Mouse (Mus musculus): Measurements from ENCODE around the gene Hist1h2bk. TPM values are rescaled to one million over a fixed set of nuclear protein-coding genes. Genes with fewer than 3 reads are reported as not detected.
"Not testable (repeated sequence)": the region's sequence is repeated elsewhere in the genome, so short reads cannot be mapped to it uniquely, and the experiment has no call there.

Gene Hist1h2bk
- polyA plus RNA-seq, 1 experiment from 2014 or later = 19.4 TPM

GRCm38 (mm10) chr13:22034443-22035266, 1.0 kb upstream of the Hist1h2bk start:
- peak overlapping the region; percentile 62 for H3K9ac ChIP-seq
- no peak for ATAC-seq (ENCODE audit: insufficient number of reproducible peaks, insufficient read depth, low FRiP score, low TSS enrichment)
- H3K4me3 ChIP-seq = peak overlapping the region; percentile 40
- H3K4me2 ChIP-seq (replicated peaks) = peak overlapping the region; percentile 66
- H3K36me3 ChIP-seq = no peaks in the 10 kb centered on the region
- peak overlapping the region; percentile 91 for H3K27ac ChIP-seq
- no peaks in the 10 kb centered on the region for H3K27me3 ChIP-seq
- H3K4me1 ChIP-seq = peaks cover 11% of the 10 kb centered on the region; the same call in 1 of the 2 replicates
- under 1% methylated on average over 14 of the region's 14 CpGs for WGBS
- H3K9me3 ChIP-seq = no peaks in the 10 kb centered on the region

DNA sequence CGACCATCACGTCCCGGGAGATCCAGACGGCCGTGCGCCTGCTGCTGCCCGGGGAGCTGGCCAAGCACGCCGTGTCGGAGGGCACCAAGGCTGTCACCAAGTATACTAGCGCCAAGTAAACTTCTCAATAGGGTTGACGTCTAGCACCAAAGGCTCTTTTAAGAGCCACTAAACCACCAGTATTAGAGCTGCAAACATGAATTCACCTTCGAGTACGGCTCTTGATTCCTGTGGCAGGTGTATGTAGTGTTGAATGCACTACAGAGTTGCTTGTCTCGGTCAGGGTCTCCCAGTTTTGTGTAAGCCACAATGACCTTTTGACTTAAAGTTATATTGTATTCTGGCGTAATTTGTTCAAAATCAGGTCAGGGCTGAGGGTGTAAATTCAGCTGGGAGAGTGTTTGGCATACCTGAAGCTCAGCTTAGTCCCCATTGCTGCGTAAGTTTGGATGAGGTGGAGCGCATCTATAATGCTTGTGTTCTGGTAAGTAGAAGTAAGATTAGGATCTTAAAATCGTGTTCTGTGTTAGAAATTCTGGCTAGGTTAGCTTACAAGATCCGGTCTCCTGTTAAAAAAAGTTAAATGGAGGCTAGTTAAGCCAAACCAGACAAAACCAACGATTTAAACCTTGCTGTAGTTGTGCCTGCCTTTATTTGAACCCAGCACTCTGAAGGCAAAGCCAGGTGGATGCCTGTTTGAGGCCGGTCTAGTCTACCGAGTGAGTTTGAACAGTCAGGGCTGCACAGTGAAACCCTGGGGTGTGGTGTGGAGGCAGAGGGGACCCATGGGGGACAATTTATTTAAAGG, 683 bp downstream of the Hist1h2bk start:
- peaks cover 16% of the 10 kb centered on the region; the same call in 1 of the 2 replicates for H3K4me1 ChIP-seq
- ATAC-seq (ENCODE audit: insufficient number of reproducible peaks, insufficient read depth, low FRiP score, low TSS enrichment) = no peak
- peak overlapping the region; percentile 37 for H3K4me3 ChIP-seq
- H3K4me2 ChIP-seq (replicated peaks) = peak overlapping the region; percentile 66
- no peaks in the 10 kb centered on the region for H3K27me3 ChIP-seq
- WGBS = 2% methylated on average over 21 of the region's 23 CpGs
- no peaks in the 10 kb centered on the region for H3K9me3 ChIP-seq
- peak overlapping the region; percentile 88 for H3K27ac ChIP-seq
- H3K9ac ChIP-seq = peak overlapping the region; percentile 64
- no peaks in the 10 kb centered on the region for H3K36me3 ChIP-seq

- Histone ChIP-seq H3K9me3 (no peaks in the 10 kb centered on the region), H3K9ac (peak overlapping the region; percentile 64), H3K27me3 (no peaks in the 10 kb centered on the region), H3K36me3 (no peaks in the 10 kb centered on the region), H3K27ac (peak overlapping the region; percentile 88), H3K4me3 (peak overlapping the region; percentile 37), H3K4me1 (peaks cover 18% of the 10 kb centered on the region; the same call in 1 of the 2 replicates), H3K4me2 (replicated peaks) (peak overlapping the region; percentile 66)
- WGBS = 55% methylated on average over 3 of the region's 3 CpGs
- ATAC-seq (ENCODE audit: insufficient number of reproducible peaks, insufficient read depth, low FRiP score, low TSS enrichment) = no peak
Measured at GRCm38 (mm10) chr13:22036986-22037385, 1.3 kb downstream of the Hist1h2bk start.

DNA sequence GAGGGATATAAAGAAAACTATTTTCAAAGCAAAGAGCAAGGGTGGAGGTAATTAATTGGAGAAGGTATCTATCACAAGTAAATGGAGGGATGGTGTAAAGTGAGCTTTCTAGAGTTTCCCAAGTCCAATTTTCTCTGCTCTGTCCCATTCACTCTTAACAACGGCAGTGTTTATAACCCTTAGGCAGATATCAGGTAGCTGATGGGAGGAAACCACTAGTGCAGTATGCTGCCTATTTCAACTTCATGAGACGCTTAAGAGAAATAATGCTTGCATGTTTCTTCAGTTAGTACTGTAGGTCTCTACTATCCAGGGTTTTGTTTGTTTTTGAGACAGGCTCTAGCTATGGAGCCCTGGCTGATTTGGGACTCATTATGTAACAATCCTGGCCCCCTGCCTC, 1.7 kb downstream of the Hist1h2bk start:
- WGBS = 50% methylated on average over 2 of the region's 2 CpGs
- no peak for ATAC-seq (ENCODE audit: insufficient number of reproducible peaks, insufficient read depth, low FRiP score, low TSS enrichment)
- Histone ChIP-seq H3K4me3 (no peak overlapping the region), H3K4me2 (replicated peaks) (no peak overlapping the region; the same call in 1 of the 2 replicates), H3K4me1 (peaks cover 21% of the 10 kb centered on the region; the same call in 1 of the 2 replicates), H3K9ac (no peak overlapping the region), H3K9me3 (no peaks in the 10 kb centered on the region), H3K36me3 (no peaks in the 10 kb centered on the region), H3K27me3 (no peaks in the 10 kb centered on the region), H3K27ac (peak overlapping the region; percentile 88)

- Histone ChIP-seq H3K9me3 (no peaks in the 10 kb centered on the region), H3K4me2 (replicated peaks) (no peak overlapping the region), H3K27me3 (no peaks in the 10 kb centered on the region), H3K4me3 (no peak overlapping the region), H3K36me3 (no peaks in the 10 kb centered on the region), H3K9ac (no peak overlapping the region), H3K27ac (peak overlapping the region; percentile 95; the same call in 1 of the 2 replicates), H3K4me1 (peaks cover 15% of the 10 kb centered on the region; the same call in 1 of the 2 replicates)
- ATAC-seq (ENCODE audit: insufficient number of reproducible peaks, insufficient read depth, low FRiP score, low TSS enrichment) = no peak
- 63% methylated on average over 5 of the region's 5 CpGs for WGBS
Measured at GRCm38 (mm10) chr13:22039364-22039763, 3.7 kb downstream of the Hist1h2bk start.

DNA sequence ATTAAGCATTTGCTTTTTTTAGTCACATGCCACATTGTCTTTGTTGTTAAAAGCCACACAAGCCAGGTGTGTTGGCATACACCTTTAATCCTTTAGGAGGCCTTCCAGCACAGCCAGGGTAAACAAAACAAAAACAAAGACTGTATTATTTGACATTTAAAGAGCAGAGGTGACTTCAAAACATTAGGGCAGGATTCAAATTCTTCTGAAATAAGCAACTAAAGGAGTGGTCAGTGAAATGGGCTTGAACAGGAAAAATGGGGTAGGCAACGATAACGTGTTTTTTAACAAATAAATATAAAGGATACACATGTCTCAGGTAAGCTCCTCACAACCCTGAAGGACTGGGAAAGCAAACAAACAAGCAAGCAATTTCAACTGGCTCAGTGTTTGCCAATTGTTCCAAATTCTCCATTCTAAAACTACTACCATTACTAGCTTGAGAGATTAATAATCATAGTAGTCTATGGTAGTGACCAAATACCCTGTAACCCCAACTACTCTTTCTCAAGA, 4.3 kb downstream of the Hist1h2bk start:
- peak overlapping the region; percentile 48 for H3K4me3 ChIP-seq
- WGBS = 10% methylated on average over 2 of the region's 2 CpGs
- H3K27me3 ChIP-seq = no peaks in the 10 kb centered on the region

DNA sequence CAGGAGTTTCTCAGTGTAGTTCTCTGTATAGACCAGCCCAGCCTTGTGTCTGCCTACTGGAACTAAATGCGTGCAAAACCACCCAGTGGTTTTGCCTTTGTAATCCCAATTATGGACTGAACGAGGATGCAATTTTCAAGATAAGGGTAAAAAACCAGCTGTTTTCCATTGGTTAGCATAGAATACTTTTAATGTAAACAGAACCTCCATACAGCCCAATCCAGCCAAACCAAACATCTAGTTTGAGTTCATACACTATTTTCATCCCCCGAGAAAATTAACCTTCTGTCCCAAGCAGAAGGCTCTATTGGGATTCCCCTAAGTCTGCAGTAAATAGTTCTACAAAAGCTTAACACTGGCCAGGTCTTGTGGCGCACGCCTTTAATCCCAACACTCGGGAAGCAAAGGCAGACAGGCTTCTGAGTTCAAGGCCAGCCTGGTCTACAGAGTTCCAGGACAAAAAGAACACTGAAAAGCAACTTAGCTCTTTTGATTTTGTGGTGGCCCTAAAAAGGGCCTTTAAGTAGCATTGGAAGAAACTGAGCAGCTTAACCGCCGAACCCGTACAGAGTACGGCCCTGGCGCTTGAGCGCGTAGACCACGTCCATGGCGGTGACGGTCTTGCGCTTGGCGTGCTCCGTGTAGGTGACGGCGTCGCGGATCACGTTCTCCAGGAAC, 4.9 kb downstream of the Hist1h2bk start:
- Histone ChIP-seq H3K4me3 (peak overlapping the region; percentile 48), H3K4me1 (peaks cover 13% of the 10 kb centered on the region; the same call in 1 of the 2 replicates), H3K9me3 (no peaks in the 10 kb centered on the region), H3K36me3 (no peaks in the 10 kb centered on the region), H3K27me3 (no peaks in the 10 kb centered on the region), H3K27ac (peak overlapping the region; percentile 95), H3K4me2 (replicated peaks) (peak overlapping the region; percentile 77), H3K9ac (peak overlapping the region; percentile 68)
- peak; percentile 3; the same call in 1 of the 2 replicates for ATAC-seq (ENCODE audit: insufficient number of reproducible peaks, insufficient read depth, low FRiP score, low TSS enrichment)
- WGBS = 0% methylated on average over 22 of the region's 24 CpGs

More for the DNA sequence above, 4.3 kb downstream of the Hist1h2bk start:
- ATAC-seq (ENCODE audit: insufficient number of reproducible peaks, insufficient read depth, low FRiP score, low TSS enrichment) = no peak
- Histone ChIP-seq H3K9me3 (no peaks in the 10 kb centered on the region), H3K4me1 (peaks cover 13% of the 10 kb centered on the region; the same call in 1 of the 2 replicates), H3K9ac (peak overlapping the region; percentile 68), H3K27ac (peak overlapping the region; percentile 95), H3K36me3 (no peaks in the 10 kb centered on the region), H3K4me2 (replicated peaks) (peak overlapping the region; percentile 77)

- H3K9ac ChIP-seq = peak within 1 kb of the TSS; percentile 68
- not testable (repeated sequence) for H3K36me3 ChIP-seq, H3K9me3 ChIP-seq, H3K27me3 ChIP-seq
- under 1% methylated on average over 27 of the region's 27 CpGs for WGBS
- peak within 1 kb of the TSS; percentile 48 for H3K4me3 ChIP-seq
- H3K4me2 ChIP-seq (replicated peaks) = peak within 1 kb of the TSS; percentile 77
- H3K27ac ChIP-seq = peak within 1 kb of the TSS; percentile 95
- H3K4me1 ChIP-seq = peaks cover 13% of the 10 kb centered on the region; the same call in 1 of the 2 replicates
- peak; percentile 29; the same call in 1 of the 2 replicates for ATAC-seq (ENCODE audit: insufficient number of reproducible peaks, insufficient read depth, low FRiP score, low TSS enrichment)
Measured at GRCm38 (mm10) chr13:22041142-22041536, 5.5 kb downstream of the Hist1h2bk start, which contains the start of gene Hist1h4i. Gene Hist1h4i (minus strand): TSS chr13:22041362.

DNA sequence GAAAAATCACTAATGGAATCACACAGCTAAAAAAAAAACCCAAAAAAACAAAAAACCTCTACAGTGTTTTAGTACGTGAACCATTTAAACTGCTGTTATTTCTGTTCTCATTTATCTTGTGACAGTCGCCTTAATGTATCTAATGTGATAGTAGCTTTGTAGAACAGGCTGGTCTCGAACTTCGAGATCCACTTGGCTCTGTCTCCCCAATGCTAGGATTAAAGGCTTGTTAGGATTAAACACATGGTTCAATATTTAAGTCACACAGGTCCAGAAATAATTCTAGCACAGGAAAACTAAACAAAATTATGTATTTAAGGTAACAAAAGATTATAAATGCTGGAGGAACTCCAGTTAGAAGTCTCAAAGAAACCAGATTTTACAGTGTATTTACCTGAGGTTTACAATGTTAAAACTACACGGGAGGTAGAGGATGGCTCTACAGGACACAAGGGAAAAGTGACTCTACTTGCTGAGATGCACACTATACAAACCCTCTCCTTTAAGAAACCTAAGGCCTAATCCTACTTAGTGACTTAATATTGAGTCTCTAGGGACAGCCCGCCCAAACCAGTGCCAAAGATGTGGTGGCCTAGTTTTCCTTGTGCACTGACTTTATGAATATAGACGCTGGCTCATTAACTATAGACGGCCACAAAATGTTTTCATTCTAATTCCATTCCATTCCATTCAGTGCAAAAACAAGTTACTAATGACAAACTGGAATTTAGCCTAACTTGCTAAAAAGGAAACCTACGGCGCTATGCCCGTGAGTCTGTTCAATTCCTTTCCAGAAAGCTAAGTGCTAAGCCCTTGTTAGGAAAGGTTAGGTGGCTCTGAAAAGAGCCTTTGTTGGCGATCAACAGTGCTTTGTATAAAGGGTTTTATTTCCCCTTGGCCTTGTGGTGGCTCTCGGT, 6.2 kb downstream of the Hist1h2bk start:
- Histone ChIP-seq H3K27me3 (no peaks in the 10 kb centered on the region), H3K36me3 (no peaks in the 10 kb centered on the region), H3K9me3 (no peaks in the 10 kb centered on the region), H3K4me3 (peak overlapping the region; percentile 39), H3K27ac (peak overlapping the region; percentile 95), H3K4me1 (peaks cover 13% of the 10 kb centered on the region; the same call in 1 of the 2 replicates), H3K4me2 (replicated peaks) (peak overlapping the region; percentile 77), H3K9ac (peak overlapping the region; percentile 61)
- no peak for ATAC-seq (ENCODE audit: insufficient number of reproducible peaks, insufficient read depth, low FRiP score, low TSS enrichment)
- WGBS = 2% methylated on average over 13 of the region's 13 CpGs

Measured in embryonic facial prominence, embryonic 12.5 days (tissue).